Mouse (Mus musculus) adrenal gland, adult 2 months (tissue): ENCODE measurements around the gene Rbbp4. TPM values are rescaled to one million over a fixed set of nuclear protein-coding genes. Genes with fewer than 3 reads are reported as not detected.

Source experiments
- DNase-seq: peaks from one replicate; pipeline ENCODE4 v3.0.0; 2021
- polyA plus RNA-seq: library from polyadenylated mRNA; depleted of rRNA; stranded (reverse); fragments of >200 nt; gene quantifications from 2 replicates; pipeline ENCODE4 v1.2.3, GENCODE M21; 2012
- total RNA-seq, 2 experiments: library from RNA; stranded (reverse); gene quantifications; 2 replicates each; pipeline ENCODE4 v1.2.3; 2021

The Rbbp4 gene
- total and polyA plus RNA-seq, 3 experiments, result 9.7 to 144 (median 116) TPM

- DNase-seq, result no peak
Observed at GRCm38 (mm10) chr4:129353176-129353575, 18.0 kb upstream of the Rbbp4 start.

GRCm38 (mm10) chr4:129351111-129351510 lies 15.9 kb upstream of the Rbbp4 start:
- no peak for DNase-seq

GRCm38 (mm10) chr4:129350644-129351043 lies 15.5 kb upstream of the Rbbp4 start:
- DNase-seq, result peak; percentile 76

- no peak for DNase-seq
Observed at GRCm38 (mm10) chr4:129346481-129347154, 11.4 kb upstream of the Rbbp4 start.

- no peak for DNase-seq
Observed at GRCm38 (mm10) chr4:129342705-129343104, 7.5 kb upstream of the Rbbp4 start.

- DNase-seq, result no peak
Observed at GRCm38 (mm10) chr4:129341888-129342287, 6.7 kb upstream of the Rbbp4 start.

GRCm38 (mm10) chr4:129339743-129340142 lies 4.6 kb upstream of the Rbbp4 start:
- DNase-seq, result no peak

- no peak for DNase-seq
Observed at GRCm38 (mm10) chr4:129336291-129336690, 1.1 kb upstream of the Rbbp4 start.

GRCm38 (mm10) chr4:129334677-129335215 lies 424 bp downstream of the Rbbp4 start:
- no peak for DNase-seq

GRCm38 (mm10) chr4:129332846-129333245 lies 2.3 kb downstream of the Rbbp4 start:
- DNase-seq, result no peak

GRCm38 (mm10) chr4:129326191-129326590 lies 9.0 kb downstream of the Rbbp4 start:
- peak; percentile 23 for DNase-seq

- peak; percentile 38 for DNase-seq
Observed at GRCm38 (mm10) chr4:129324756-129325155, 10.4 kb downstream of the Rbbp4 start.

GRCm38 (mm10) chr4:129323491-129323890 lies 11.7 kb downstream of the Rbbp4 start:
- DNase-seq, result no peak

GRCm38 (mm10) chr4:129322042-129322441 lies 13.1 kb downstream of the Rbbp4 start:
- DNase-seq, result no peak

- DNase-seq, result no peak
Observed at GRCm38 (mm10) chr4:129320876-129321275, 14.3 kb downstream of the Rbbp4 start.

- DNase-seq, result no peak
Observed at GRCm38 (mm10) chr4:129313886-129314285, 21.3 kb downstream of the Rbbp4 start.

GRCm38 (mm10) chr4:129307936-129308335 lies 27.2 kb downstream of the Rbbp4 start:
- DNase-seq, result no peak

- DNase-seq, result no peak
Observed at GRCm38 (mm10) chr4:129304306-129304705, 30.9 kb downstream of the Rbbp4 start.

- DNase-seq, result peak; percentile 73
Observed at GRCm38 (mm10) chr4:129303816-129304215, 31.4 kb downstream of the Rbbp4 start.

- DNase-seq, result no peak
Observed at GRCm38 (mm10) chr4:129303401-129303800, 31.8 kb downstream of the Rbbp4 start.

- no peak for DNase-seq
Observed at GRCm38 (mm10) chr4:129299121-129299520, 36.0 kb downstream of the Rbbp4 start.

- peak; percentile 60 for DNase-seq
Observed at GRCm38 (mm10) chr4:129297724-129298123, 37.4 kb downstream of the Rbbp4 start.

GRCm38 (mm10) chr4:129296066-129296465 lies 39.1 kb downstream of the Rbbp4 start:
- DNase-seq, result no peak

GRCm38 (mm10) chr4:129295188-129295587 lies 40.0 kb downstream of the Rbbp4 start:
- DNase-seq, result no peak
